Mouse (Mus musculus) MEL (cell line): ENCODE measurements around the gene Aox4. TPM values are rescaled to one million over a fixed set of nuclear protein-coding genes. Genes with fewer than 3 reads are reported as not detected.

Experiments used
- DNase-seq: peaks from one replicate; pipeline ENCODE4 v3.0.0; 2011; ENCODE audit warnings: low read depth, low spot score
- H3K27ac ChIP-seq: 2 replicates; pipeline ENCODE4 v1.5.1; 2012; ENCODE audit warnings: low read depth, mild to moderate bottlenecking, control low read depth, low read length, moderate library complexity; ENCODE audit not compliant: control insufficient read depth
- H3K27me3 ChIP-seq, 2 experiments: fragments of 150-350 bp in 1 of 2; sonication (generic) in 1 of 2; 2 replicates each; pipeline ENCODE4 v1.6.1; 2012; ENCODE audit warnings: low read length in 2 of 2, mild to moderate bottlenecking in 2 of 2, improper control_type of control experiment in 1 of 2, moderate library complexity in 1 of 2; ENCODE audit not compliant: insufficient read depth in 2 of 2, control insufficient read depth in 1 of 2
- H3K36me3 ChIP-seq, 2 experiments: 2 replicates each; pipeline ENCODE4 v1.6.1; 2012 to 2014; ENCODE audit warnings: low read length in 2 of 2, improper control_type of control experiment in 1 of 2, inconsistent platforms in 1 of 2, mild to moderate bottlenecking in 1 of 2; ENCODE audit not compliant: insufficient read depth in 2 of 2, control insufficient read depth in 1 of 2
- H3K4me1 ChIP-seq, 2 experiments: fragments of 150-350 bp in 1 of 2; sonication (generic) in 1 of 2; 2 replicates each; pipeline ENCODE4 v1.6.1; 2012; ENCODE audit warnings: low read length in 2 of 2, improper control_type of control experiment in 1 of 2, mild to moderate bottlenecking in 1 of 2; ENCODE audit not compliant: insufficient read depth in 2 of 2, control insufficient read depth in 1 of 2
- H3K4me3 ChIP-seq, 2 experiments: fragments of 150-350 bp in 1 of 2; sonication (generic) in 1 of 2; 2 replicates each; pipeline ENCODE4 v1.5.1; 2012; ENCODE audit warnings: low read depth in 2 of 2, low read length in 2 of 2, mild to moderate bottlenecking in 2 of 2, moderate library complexity in 2 of 2, control low read depth in 1 of 2, improper control_type of control experiment in 1 of 2; ENCODE audit not compliant: control insufficient read depth in 1 of 2, insufficient read depth in 1 of 2
- H3K79me2 ChIP-seq: 2 replicates; pipeline ENCODE4 v1.6.1; 2012; ENCODE audit warnings: mild to moderate bottlenecking, low read length, moderate library complexity; ENCODE audit not compliant: control insufficient read depth, poor library complexity, insufficient read depth
- H3K9ac ChIP-seq: 2 replicates; pipeline ENCODE4 v1.6.1; 2012; ENCODE audit warnings: low read depth, mild to moderate bottlenecking, control low read depth, low read length, moderate library complexity; ENCODE audit not compliant: control insufficient read depth, poor library complexity, severe bottlenecking
- H3K9me3 ChIP-seq: fragments of 150-350 bp; sonication (generic); replicated peaks from 2 replicates; pipeline ENCODE4 v1.6.1; 2012; ENCODE audit warnings: mild to moderate bottlenecking, low read length, improper control_type of control experiment, moderate library complexity; ENCODE audit not compliant: insufficient read depth
- CTCF ChIP-seq, 3 experiments: IDR thresholded peaks in 2 of 3; conservative IDR thresholded peaks in 1 of 3; 2 replicates each; pipeline ENCODE4 v1.5.1; 2011 to 2012; ENCODE audit warnings: low read length in 3 of 3, low read depth in 2 of 3, mild to moderate bottlenecking in 2 of 3, improper control_type of control experiment in 1 of 3, inconsistent platforms in 1 of 3, mixed read lengths in 1 of 3, moderate library complexity in 1 of 3; ENCODE audit not compliant: control insufficient read depth in 1 of 3, insufficient read depth in 1 of 3, poor library complexity in 1 of 3, severe bottlenecking in 1 of 3
- EP300 ChIP-seq, 2 experiments: IDR thresholded peaks; 2 replicates each; pipeline ENCODE4 v1.6.1; 2011; ENCODE audit warnings: improper control_type of control experiment in 2 of 2, low read length in 2 of 2, low read depth in 1 of 2, mild to moderate bottlenecking in 1 of 2
- ETS1 ChIP-seq: IDR thresholded peaks from 2 replicates; pipeline ENCODE4 v1.6.1; 2012; ENCODE audit warnings: low read depth, mild to moderate bottlenecking, inconsistent platforms, low read length, improper control_type of control experiment, moderate library complexity
- GABPA ChIP-seq: IDR thresholded peaks from 2 replicates; pipeline ENCODE4 v1.6.1; 2012; ENCODE audit warnings: low read depth, mild to moderate bottlenecking, inconsistent platforms, low read length, improper control_type of control experiment, moderate library complexity
- GATA1 ChIP-seq: IDR thresholded peaks from 2 replicates; pipeline ENCODE4 v1.6.1; 2011; ENCODE audit warnings: low read depth, low read length, improper control_type of control experiment
- HCFC1 ChIP-seq: IDR thresholded peaks from 2 replicates; pipeline ENCODE4 v1.6.1; 2012; ENCODE audit warnings: low read depth, mild to moderate bottlenecking, inconsistent platforms, low read length, improper control_type of control experiment, moderate library complexity
- JUND ChIP-seq: IDR thresholded peaks from 2 replicates; pipeline ENCODE4 v1.6.1; 2011; ENCODE audit warnings: low read depth, mild to moderate bottlenecking, improper control_type of control experiment, low read length
- MAX ChIP-seq: IDR thresholded peaks from 2 replicates; pipeline ENCODE4 v1.6.1; 2011; ENCODE audit warnings: low read length, improper control_type of control experiment
- MAZ ChIP-seq: IDR thresholded peaks from 2 replicates; pipeline ENCODE4 v1.6.1; 2012; ENCODE audit warnings: low read depth, mild to moderate bottlenecking, inconsistent platforms, low read length, improper control_type of control experiment
- MXI1 ChIP-seq: IDR thresholded peaks from 2 replicates; pipeline ENCODE4 v1.6.1; 2011; ENCODE audit warnings: mild to moderate bottlenecking, low read depth, low read length, improper control_type of control experiment
- MYB ChIP-seq: IDR thresholded peaks from 2 replicates; pipeline ENCODE4 v1.6.1; 2011; ENCODE audit warnings: mild to moderate bottlenecking, low read depth, low read length, improper control_type of control experiment
- MYC ChIP-seq: IDR thresholded peaks from 2 replicates; pipeline ENCODE4 v1.6.1; 2011; ENCODE audit warnings: low read depth, mild to moderate bottlenecking, low read length, improper control_type of control experiment, moderate library complexity
- NRF1 ChIP-seq: IDR thresholded peaks from 2 replicates; pipeline ENCODE4 v1.6.1; 2014; ENCODE audit warnings: low read depth, mild to moderate bottlenecking, inconsistent platforms, low read length, improper control_type of control experiment, moderate library complexity; ENCODE audit not compliant: poor library complexity, insufficient read depth, severe bottlenecking
- RCOR1 ChIP-seq: IDR thresholded peaks from 2 replicates; pipeline ENCODE4 v1.6.1; 2012; ENCODE audit warnings: low read depth, mild to moderate bottlenecking, inconsistent platforms, low read length, improper control_type of control experiment
- TBP ChIP-seq: IDR thresholded peaks from 2 replicates; pipeline ENCODE4 v1.8.0; 2011; ENCODE audit warnings: low read depth, low read length, improper control_type of control experiment
- ZKSCAN1 ChIP-seq: IDR thresholded peaks from 2 replicates; pipeline ENCODE4 v1.6.1; 2012; ENCODE audit warnings: low read depth, mild to moderate bottlenecking, inconsistent platforms, low read length, improper control_type of control experiment, moderate library complexity
- ZNF384 ChIP-seq: IDR thresholded peaks from 2 replicates; pipeline ENCODE4 v1.6.1; 2012; ENCODE audit warnings: low read depth, mild to moderate bottlenecking, inconsistent platforms, low read length, improper control_type of control experiment
- polyA plus RNA-seq, 2 experiments: library from polyadenylated mRNA; stranded (reverse) in 1 of 2; unstranded in 1 of 2; fragments of >175 nt in 1 of 2; fragments of >200 nt in 1 of 2; gene quantifications; 2 replicates each; pipeline versions ENCODE4 v1.2.1 to v1.2.4; 2012; ENCODE audit warnings: low replicate concordance in 2 of 2, low read depth in 1 of 2; ENCODE audit not compliant: insufficient read length in 2 of 2, insufficient read depth in 1 of 2, missing spikeins in 1 of 2
- total RNA-seq: library from RNA; depleted of rRNA; stranded (reverse); fragments of 300-350 nt; gene quantifications from 2 replicates; pipeline ENCODE4 v1.2.3, GENCODE M21; 2012

Gene Aox4
- total and polyA plus RNA-seq, 3 experiments: not detected

DNA sequence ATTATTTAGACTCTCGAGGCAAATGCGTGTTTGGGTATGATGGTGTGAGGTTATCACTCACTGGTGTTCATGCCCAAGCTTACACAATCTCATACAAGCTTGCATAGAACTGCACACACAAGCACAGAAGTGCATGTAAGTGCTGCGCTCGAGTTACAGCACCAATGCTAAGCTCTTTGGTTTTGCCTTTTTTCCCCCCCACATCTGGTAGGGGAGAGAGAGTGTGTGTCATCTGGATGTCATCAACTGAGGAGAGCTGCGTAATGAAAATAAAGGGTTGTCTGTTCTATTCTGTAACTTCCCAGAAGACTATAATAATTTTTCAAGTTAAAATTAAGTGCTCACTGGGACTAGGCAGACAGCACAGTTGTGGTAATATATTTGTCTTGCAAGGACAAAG, 3.6 kb downstream of the Aox4 start:
- DNase-seq: no peak
- Histone ChIP-seq H3K9me3 (no peaks in the 10 kb centered on the region), H3K9ac (no peak overlapping the region), H3K27me3 (no peaks in the 10 kb centered on the region), H3K4me3 (no peak overlapping the region), H3K4me1 (no peaks in the 10 kb centered on the region), H3K79me2 (no peaks in the 10 kb centered on the region), H3K27ac (no peak overlapping the region), H3K36me3 (no peaks in the 10 kb centered on the region)
- TF ChIP-seq MYB (no peak), ZKSCAN1 (no peak), ETS1 (no peak), NRF1 (no peak), MAX (no peak), ZNF384 (no peak), MAZ (no peak), EP300 (IDR thresholded peaks at IDR 0.05; ENCODE audit: low read depth in 1 of 2, low read length in 2 of 2) (no peak), GATA1 (no peak), TBP (no peak), RCOR1 (no peak), HCFC1 (no peak), MXI1 (no peak), MYC (no peak), JUND (no peak)

DNA sequence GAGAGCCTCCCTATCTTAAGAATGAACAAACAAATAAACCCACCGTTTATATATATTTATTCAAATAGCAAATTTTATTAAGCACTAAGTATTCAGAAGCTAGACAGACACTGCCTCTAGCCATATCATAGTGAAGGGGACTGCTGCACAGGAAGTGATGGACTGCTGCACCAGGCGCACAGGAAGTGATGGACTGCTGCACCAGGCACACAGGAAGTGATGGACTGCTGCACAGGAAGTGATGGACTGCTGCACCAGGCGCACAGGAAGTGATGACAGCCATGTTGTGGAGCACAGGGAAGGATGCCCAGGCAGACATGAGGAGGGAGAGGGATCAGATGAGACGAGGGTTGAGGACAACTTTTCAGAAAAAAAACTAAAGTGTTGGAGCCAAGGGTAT, 5.2 kb downstream of the Aox4 start:
- Histone ChIP-seq H3K36me3 (no peaks in the 10 kb centered on the region), H3K9ac (no peak overlapping the region), H3K9me3 (no peaks in the 10 kb centered on the region), H3K27ac (no peak overlapping the region), H3K4me1 (no peaks in the 10 kb centered on the region), H3K27me3 (no peaks in the 10 kb centered on the region), H3K79me2 (no peaks in the 10 kb centered on the region), H3K4me3 (no peak overlapping the region)
- no peak for TF ChIP-seq ZKSCAN1
- no peak for TF ChIP-seq CTCF (IDR thresholded peaks at IDR 0.05 in 2 of 3, conservative IDR thresholded peaks at IDR 0.05 in 1 of 3; ENCODE audit: control insufficient read depth in 1 of 3, insufficient read depth in 1 of 3, low read depth in 2 of 3, low read length in 3 of 3, poor library complexity in 1 of 3, severe bottlenecking in 1 of 3)
- no peak for TF ChIP-seq ZNF384
- TF ChIP-seq RCOR1: no peak
- TF ChIP-seq GABPA: no peak
- DNase-seq: peak; percentile 6
